ENCODE assay signal across 8 mouse cellular contexts in the genomic region with DNA sequence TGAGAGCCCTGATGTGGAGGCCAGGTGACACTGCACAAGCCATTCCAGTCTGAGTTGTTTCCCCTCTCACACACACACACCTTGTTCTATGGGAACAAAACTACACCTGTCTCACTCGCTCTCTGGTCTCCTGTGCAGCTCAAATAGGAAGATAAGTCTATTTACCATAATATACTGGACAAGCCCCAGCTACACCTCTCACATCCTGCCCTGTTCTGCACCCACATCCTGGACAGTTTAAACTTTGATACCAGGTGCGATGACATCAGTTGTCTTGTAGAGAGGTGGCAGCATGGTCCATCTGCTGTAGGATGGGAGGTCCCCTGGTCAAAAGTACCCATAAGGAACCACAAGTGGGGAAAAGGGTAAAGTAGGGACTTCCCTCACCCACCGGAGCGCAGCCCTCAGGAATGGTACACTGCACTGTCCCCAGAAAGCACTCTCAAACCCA. TPM values are rescaled to one million over a fixed set of nuclear protein-coding genes. Genes with fewer than 3 reads are reported as not detected.
DNase-seq lines count a peak whose midpoint lies in the region; ATAC-seq and TF ChIP-seq lines count a peak whose summit lies in the region.

No protein-coding gene starts in this region.

- ATAC-seq in limb, embryonic 14.5 days (ENCODE audit: low FRiP score, low read depth): no peak
- ATAC-seq in neural tube, embryonic 15.5 days (ENCODE audit: low FRiP score): no peak
- ATAC-seq in monocyte, adult 5-6 weeks (replicated peaks; ENCODE audit: insufficient number of reproducible peaks, low FRiP score, low TSS enrichment, poor library complexity, severe bottlenecking): no peak

- 25% methylated on average over 4 of the region's 4 CpGs for WGBS in lung, adult 2 months
- 50% methylated on average over 4 of the region's 4 CpGs for WGBS in limb, embryonic 14.5 days
- WGBS in neural tube, embryonic 15.5 days: 59% methylated on average over 4 of the region's 4 CpGs

- H3K4me3 ChIP-seq in lung, adult 2 months (replicated peaks; ENCODE audit: extremely low read depth, low read depth, low read length): peak overlapping the region; percentile 94
- H3K4me3 ChIP-seq in erythroblast, embryonic 14.5 days (replicated peaks): peak overlapping the region; percentile 92
- H3K4me3 ChIP-seq in limb, embryonic 14.5 days (replicated peaks; ENCODE audit: low read length): peak overlapping the region; percentile 97
- peak overlapping the region; percentile 92 for H3K4me3 ChIP-seq in neural tube, embryonic 15.5 days (replicated peaks)

- peak overlapping the region; percentile 92 for H3K9ac ChIP-seq in limb, embryonic 14.5 days (ENCODE audit: low read depth, low read length, severe bottlenecking)
- peak overlapping the region; percentile 99 for H3K9ac ChIP-seq in neural tube, embryonic 15.5 days (replicated peaks)

- no peak for TF ChIP-seq CTCF in lung, adult 2 months (IDR thresholded peaks at IDR 0.05; ENCODE audit: insufficient read depth, low read length)

- H3K36me3 ChIP-seq in erythroblast, embryonic 14.5 days (ENCODE audit: control insufficient read depth): peaks cover 27% of the 10 kb centered on the region
- H3K36me3 ChIP-seq in limb, embryonic 14.5 days (ENCODE audit: control insufficient read depth, insufficient read depth, low read length): no peaks in the 10 kb centered on the region
- H3K36me3 ChIP-seq in neural tube, embryonic 15.5 days: no peaks in the 10 kb centered on the region

- H3K9me3 ChIP-seq in erythroblast, embryonic 14.5 days (ENCODE audit: control insufficient read depth, low read length): no peaks in the 10 kb centered on the region
- H3K9me3 ChIP-seq in limb, embryonic 14.5 days (ENCODE audit: control insufficient read depth, low read length): no peaks in the 10 kb centered on the region
- no peaks in the 10 kb centered on the region for H3K9me3 ChIP-seq in neural tube, embryonic 15.5 days (replicated peaks)

- H3K27ac ChIP-seq in limb, embryonic 14.5 days (replicated peaks; ENCODE audit: low read depth, low read length): no peak overlapping the region
- H3K27ac ChIP-seq in neural tube, embryonic 15.5 days (replicated peaks): peak overlapping the region; percentile 87; the same call in 1 of the 2 replicates

- peak overlapping the region; percentile 85 for H3K4me2 ChIP-seq in limb, embryonic 14.5 days (replicated peaks; ENCODE audit: low read depth, low read length, severe bottlenecking)
- H3K4me2 ChIP-seq in neural tube, embryonic 15.5 days: peak overlapping the region; percentile 80

- peaks cover 10% of the 10 kb centered on the region for H3K27me3 ChIP-seq in erythroblast, embryonic 14.5 days (ENCODE audit: control insufficient read depth)
- no peaks in the 10 kb centered on the region for H3K27me3 ChIP-seq in limb, embryonic 14.5 days (ENCODE audit: control insufficient read depth, insufficient read depth, low read length)
- no peaks in the 10 kb centered on the region for H3K27me3 ChIP-seq in neural tube, embryonic 15.5 days (replicated peaks)

- no peak for DNase-seq in lung, adult 2 months
- no peak for DNase-seq in lung, postnatal 14 days
- DNase-seq in limb, embryonic 14.5 days (ENCODE audit: low spot score): no peak
- DNase-seq in layer of hippocampus, adult 11-12 months (ENCODE audit: low spot score): no peak
- DNase-seq in urinary bladder, postnatal 14 days (ENCODE audit: low spot score): no peak

- no peak for TF ChIP-seq POLR2A in lung, adult 2 months (IDR thresholded peaks at IDR 0.05; ENCODE audit: borderline replicate concordance, extremely low read depth, low read depth, low read length)
- TF ChIP-seq POLR2A in limb, embryonic 14.5 days (IDR thresholded peaks at IDR 0.05; ENCODE audit: borderline replicate concordance, extremely low read depth, insufficient read depth, insufficient read length): no peak

- peaks cover 35% of the 10 kb centered on the region for H3K4me1 ChIP-seq in lung, adult 2 months (ENCODE audit: control insufficient read depth, insufficient read depth, low read length)
- H3K4me1 ChIP-seq in erythroblast, embryonic 14.5 days (ENCODE audit: control insufficient read depth): peaks cover 65% of the 10 kb centered on the region
- peaks cover 55% of the 10 kb centered on the region for H3K4me1 ChIP-seq in limb, embryonic 14.5 days (ENCODE audit: control insufficient read depth, insufficient read depth, low read length)
- peaks cover 68% of the 10 kb centered on the region for H3K4me1 ChIP-seq in neural tube, embryonic 15.5 days

RNA-seq across cellular contexts. Expression of a gene that starts 1.1 kb away (rescaled TPM):
- polyA plus RNA-seq in lung, adult 2 months (2012; rRNA removed): 110 and 120 TPM in 2 replicates
- polyA plus RNA-seq in erythroblast, embryonic 14.5 days (2012): 20.9 and 22.2 TPM in 2 replicates
- polyA plus RNA-seq in limb, embryonic 14.5 days (2012; rRNA removed): 83.6 and 92.1 TPM in 2 replicates
- polyA plus RNA-seq in limb, embryonic 14.5 days (2014; fragmentation: Nextera tagmentation; extraction: Ambion mirVana): 22.3 and 22.9 TPM in 2 replicates
- polyA plus RNA-seq in neural tube, embryonic 15.5 days (2015; fragmentation: Nextera tagmentation; extraction: Ambion mirVana): 26.2 and 31.3 TPM in 2 replicates
- total RNA-seq in monocyte, adult 5-6 weeks (2017): 270 to 475 TPM (median 366 TPM) in 3 replicates

RNA-seq across cellular contexts. Expression of a gene that starts 22.0 kb away (rescaled TPM):
- 7.3 and 8.4 TPM in 2 replicates for polyA plus RNA-seq in lung, adult 2 months (2012; rRNA removed)
- 0.22 and 0.38 TPM in 2 replicates for polyA plus RNA-seq in erythroblast, embryonic 14.5 days (2012)
- 25.2 and 33.2 TPM in 2 replicates for polyA plus RNA-seq in limb, embryonic 14.5 days (2012; rRNA removed)
- polyA plus RNA-seq in limb, embryonic 14.5 days (2014; fragmentation: Nextera tagmentation; extraction: Ambion mirVana): 10.2 and 11.5 TPM in 2 replicates
- 63.0 and 75.4 TPM in 2 replicates for polyA plus RNA-seq in neural tube, embryonic 15.5 days (2015; fragmentation: Nextera tagmentation; extraction: Ambion mirVana)
- total RNA-seq in monocyte, adult 5-6 weeks (2017): 2.4 to 21.5 TPM (median 12.0 TPM) in 3 replicates

RNA-seq across cellular contexts. Expression of a gene that starts 35.9 kb away (rescaled TPM):
- polyA plus RNA-seq in lung, adult 2 months (2012; rRNA removed): 82.3 and 98.0 TPM in 2 replicates
- polyA plus RNA-seq in erythroblast, embryonic 14.5 days (2012): 0.19 and 0.24 TPM in 2 replicates
- 57.5 and 65.5 TPM in 2 replicates for polyA plus RNA-seq in limb, embryonic 14.5 days (2012; rRNA removed)
- polyA plus RNA-seq in limb, embryonic 14.5 days (2014; fragmentation: Nextera tagmentation; extraction: Ambion mirVana): 21.2 and 22.3 TPM in 2 replicates
- 19.8 TPM in 2 replicates for polyA plus RNA-seq in neural tube, embryonic 15.5 days (2015; fragmentation: Nextera tagmentation; extraction: Ambion mirVana)
- total RNA-seq in monocyte, adult 5-6 weeks (2017): 23.7 to 30.6 TPM (median 27.0 TPM) in 3 replicates

Comparison
In these comparisons a context has a peak if more than half of its experiments do, and no peak if none do; other contexts are left out.
1. RNA of a gene that starts 35.9 kb away (polyA plus RNA-seq): 82.3 to 98.0 TPM in lung, adult 2 months, 21.2 to 65.5 TPM in limb, embryonic 14.5 days and 19.8 TPM in neural tube, embryonic 15.5 days; 0.19 to 0.24 TPM in erythroblast, embryonic 14.5 days; every median in the first group is over 10 times any median in the second.
2. Peak in every context shown above with its lines, with median percentiles within 50 percentile points of each other: H3K4me3 ChIP-seq.